Mouse (Mus musculus): ENCODE measurements around the gene Cox5b. TPM values are rescaled to one million over a fixed set of nuclear protein-coding genes. Genes with fewer than 3 reads are reported as not detected.

Cox5b gene
- polyA plus RNA-seq (2015; fragmentation: Nextera tagmentation; extraction: Ambion mirVana) = 1,173 and 1,270 TPM in 2 replicates

GRCm38 (mm10) chr1:36691271-36692155, at the start of gene Cox5b:
Gene Cox5b (plus strand): TSS chr1:36691449.

GRCm38 (mm10) chr1:36682620-36683355, 8.5 kb upstream of the Cox5b start, which contains the start of gene Fam178b:
Gene Fam178b (minus strand): TSS chr1:36683183.

GRCm38 (mm10) chr1:36709854-36710280, 18.6 kb downstream of the Cox5b start, which contains the start of gene 4933424G06Rik:
Gene 4933424G06Rik (plus strand): TSS chr1:36710149.

GRCm38 (mm10) chr1:36714311-36714710, 23.1 kb downstream of the Cox5b start, which contains the start of gene Actr1b:
Gene Actr1b (minus strand): TSS chr1:36714422.

Small RNA genes within 50 kb of the gene (microRNA-seq; reads per million reads assigned to microRNA genes)
- gene Gm24133 = 0 reads per million in 2 experiments

Other genes with a start within 250 kb of the Cox5b start
- 26.3 and 27.8 TPM in 2 replicates for gene Lman2l, start 246.2 kb upstream of the Cox5b start, polyA plus RNA-seq (2015; fragmentation: Nextera tagmentation; extraction: Ambion mirVana)
- 5.9 TPM in 2 replicates for gene Cnnm4, start 219.8 kb upstream of the Cox5b start, polyA plus RNA-seq (2015; fragmentation: Nextera tagmentation; extraction: Ambion mirVana)
- gene Cnnm3, start 179.6 kb upstream of the Cox5b start, polyA plus RNA-seq (2015; fragmentation: Nextera tagmentation; extraction: Ambion mirVana) = 2.1 and 2.7 TPM in 2 replicates
- 53.8 and 60.7 TPM in 2 replicates for gene Ankrd23, start 154.6 kb upstream of the Cox5b start, polyA plus RNA-seq (2015; fragmentation: Nextera tagmentation; extraction: Ambion mirVana)
- gene Gm42417, start 152.0 kb upstream of the Cox5b start, polyA plus RNA-seq (2015; fragmentation: Nextera tagmentation; extraction: Ambion mirVana) = 0.28 and 0.54 TPM in 2 replicates
- gene Ankrd39, start 144.0 kb upstream of the Cox5b start, polyA plus RNA-seq (2015; fragmentation: Nextera tagmentation; extraction: Ambion mirVana) = 18.4 and 19.7 TPM in 2 replicates
- 5.3 and 6.3 TPM in 2 replicates for gene Sema4c, start 133.1 kb upstream of the Cox5b start, polyA plus RNA-seq (2015; fragmentation: Nextera tagmentation; extraction: Ambion mirVana)
- gene Fam178b, start 8.3 kb upstream of the Cox5b start, polyA plus RNA-seq (2015; fragmentation: Nextera tagmentation; extraction: Ambion mirVana) = 0.68 and 0.78 TPM in 2 replicates
- 0.21 and 0.34 TPM in 2 replicates for gene 4933424G06Rik, start 18.7 kb downstream of the Cox5b start, polyA plus RNA-seq (2015; fragmentation: Nextera tagmentation; extraction: Ambion mirVana)
- 58.7 and 59.8 TPM in 2 replicates for gene Actr1b, start 23.0 kb downstream of the Cox5b start, polyA plus RNA-seq (2015; fragmentation: Nextera tagmentation; extraction: Ambion mirVana)
- gene Zap70, start 70.3 kb downstream of the Cox5b start, polyA plus RNA-seq (2015; fragmentation: Nextera tagmentation; extraction: Ambion mirVana) = 0.29 and 0.41 TPM in 2 replicates

Data from skeletal muscle tissue, postnatal 0 days (tissue).